Mouse (Mus musculus): ENCODE results near the gene Fbxo28. TPM values are rescaled to one million over a fixed set of nuclear protein-coding genes. Genes with fewer than 3 reads are reported as not detected.

Fbxo28 gene
- total RNA-seq, 2 experiments from 2014 or later, result 59.6 TPM

- no peak for DNase-seq (ENCODE audit: low spot score in 2 of 2)
These were observed 4.4 kb upstream of the Fbxo28 start for GRCm38 (mm10) chr1:182345857-182346256.

- no peak for DNase-seq (ENCODE audit: low spot score in 2 of 2)
These were observed 564 bp upstream of the Fbxo28 start for GRCm38 (mm10) chr1:182341993-182342392.

- no peak for DNase-seq (ENCODE audit: low spot score in 2 of 2)
These were observed 1.1 kb downstream of the Fbxo28 start for GRCm38 (mm10) chr1:182340281-182340680.

- no peak for DNase-seq (ENCODE audit: low spot score in 2 of 2)
These were observed 2.4 kb downstream of the Fbxo28 start for GRCm38 (mm10) chr1:182338961-182339565.

GRCm38 (mm10) chr1:182333766-182334437 lies 7.5 kb downstream of the Fbxo28 start:
- no peak for DNase-seq (ENCODE audit: low spot score in 2 of 2)

- no peak for DNase-seq (ENCODE audit: low spot score in 2 of 2)
These were observed 9.1 kb downstream of the Fbxo28 start for GRCm38 (mm10) chr1:182332090-182333034.

GRCm38 (mm10) chr1:182325919-182326318 lies 15.5 kb downstream of the Fbxo28 start:
- no peak for DNase-seq (ENCODE audit: low spot score in 2 of 2)

- DNase-seq (ENCODE audit: low spot score in 2 of 2), result no peak
These were observed 16.9 kb downstream of the Fbxo28 start for GRCm38 (mm10) chr1:182324552-182324951.

GRCm38 (mm10) chr1:182323139-182323538 lies 18.3 kb downstream of the Fbxo28 start:
- DNase-seq (ENCODE audit: low spot score in 2 of 2), result no peak

GRCm38 (mm10) chr1:182314201-182314600 lies 27.2 kb downstream of the Fbxo28 start:
- no peak for DNase-seq (ENCODE audit: low spot score in 2 of 2)

GRCm38 (mm10) chr1:182313181-182313580 lies 28.2 kb downstream of the Fbxo28 start:
- no peak for DNase-seq (ENCODE audit: low spot score in 2 of 2)

- DNase-seq (ENCODE audit: low spot score in 2 of 2), result no peak
These were observed 30.1 kb downstream of the Fbxo28 start for GRCm38 (mm10) chr1:182311376-182311775.

GRCm38 (mm10) chr1:182310316-182310715 lies 31.1 kb downstream of the Fbxo28 start:
- no peak for DNase-seq (ENCODE audit: low spot score in 2 of 2)

GRCm38 (mm10) chr1:182309403-182309802 lies 32.0 kb downstream of the Fbxo28 start:
- no peak for DNase-seq (ENCODE audit: low spot score in 2 of 2)

- no peak for DNase-seq (ENCODE audit: low spot score in 2 of 2)
These were observed 38.5 kb downstream of the Fbxo28 start for GRCm38 (mm10) chr1:182302916-182303315.

GRCm38 (mm10) chr1:182302176-182302870 lies 39.1 kb downstream of the Fbxo28 start:
- peak in 1 of 2 experiments; percentile 25 for DNase-seq (ENCODE audit: low spot score in 2 of 2)

GRCm38 (mm10) chr1:182297821-182298220 lies 43.6 kb downstream of the Fbxo28 start:
- DNase-seq (ENCODE audit: low spot score in 2 of 2), result no peak

GRCm38 (mm10) chr1:182297246-182297645 lies 44.2 kb downstream of the Fbxo28 start:
- no peak for DNase-seq (ENCODE audit: low spot score in 2 of 2)

- no peak for DNase-seq (ENCODE audit: low spot score in 2 of 2)
These were observed 44.6 kb downstream of the Fbxo28 start for GRCm38 (mm10) chr1:182296816-182297215.

- no peak for DNase-seq (ENCODE audit: low spot score in 2 of 2)
These were observed 45.3 kb downstream of the Fbxo28 start for GRCm38 (mm10) chr1:182296141-182296540.

- no peak for DNase-seq (ENCODE audit: low spot score in 2 of 2)
These were observed 49.1 kb downstream of the Fbxo28 start for GRCm38 (mm10) chr1:182292291-182292690.
